26 mouse cellular contexts compared by ENCODE assay signal in genomic region chr13:84366017-84366416, GRCm38 (mm10).
A peak's percentile ranks its signal among the peaks of the same experiment; 100 is the strongest.
DNase-seq lines count a peak whose midpoint lies in the region; ATAC-seq and TF ChIP-seq lines count a peak whose summit lies in the region.
"Had no signal": no experiment of that assay in that cellular context is flagged by ENCODE, and none has a peak within 500 bp of the region (broad histone marks: within the 10 kb centered on the region; RNA-seq: fewer than 3 reads in every experiment).

No protein-coding gene starts in this region.

- in situ Hi-C loops in ES-E14 (cut with MboI; ENCODE audit: low sequenced_read_pairs in 2 of 2, unreplicated experiment in 2 of 2) = no loop called here

- no peaks in the 10 kb centered on the region for H3K4me1 ChIP-seq in ES-E14 (ENCODE audit: control insufficient read depth in 2 of 2, insufficient read depth in 2 of 2, low read length in 2 of 2, poor library complexity in 1 of 2)
- H3K4me1 ChIP-seq in hindbrain, embryonic 14.5 days (replicated peaks; ENCODE audit: control insufficient read depth, insufficient read depth, low read length) = no peaks in the 10 kb centered on the region
- no peaks in the 10 kb centered on the region for H3K4me1 ChIP-seq in kidney, embryonic 14.5 days (ENCODE audit: control insufficient read depth, insufficient read depth, low read length)

- no peak overlapping the region for H3K4me2 ChIP-seq in hindbrain, embryonic 14.5 days (replicated peaks)
- no peak overlapping the region for H3K4me2 ChIP-seq in kidney, embryonic 14.5 days (replicated peaks; ENCODE audit: low read depth, low read length)

- DNase-seq in ES-CJ7 (ENCODE audit: low read depth, low spot score) (peak; percentile 65), ES-E14 (ENCODE audit: low read depth, low spot score) (peak; percentile 46), R1 (ENCODE audit: low read depth, low spot score) (peak; percentile 91), ZHBTc4 (ENCODE audit: low read depth, low spot score) (peak; percentile 80)
- DNase-seq in hindbrain, embryonic 14.5 days (ENCODE audit: low spot score) = no peak
- no peak for DNase-seq in gastrocnemius, adult 18-20 months (ENCODE audit: low spot score)
- no peak for DNase-seq in urinary bladder, postnatal 36 days (ENCODE audit: low spot score in 2 of 2)
- DNase-seq: adrenal gland, adult 2 months; adrenal gland, adult 8-10 months; adrenal gland, postnatal 10 days; adrenal gland, postnatal 14 days; adrenal gland, postnatal 25 days; adrenal gland, postnatal 36 days; B cell, adult 2 months; cerebellum, adult 11 months; cerebellum, adult 11-12 months; cerebellum, adult 18-20 months; cerebellum, adult 2 months; cerebellum, adult 8-10 months; cerebellum, adult 9-10 months had no signal

- H3K4me3 ChIP-seq in ES-E14 (ENCODE audit: insufficient read depth in 1 of 2, low read depth in 1 of 2, low read length in 2 of 2, poor library complexity in 1 of 2, severe bottlenecking in 1 of 2) = no peak overlapping the region
- H3K4me3 ChIP-seq in hindbrain, embryonic 14.5 days (replicated peaks; ENCODE audit: low read length) = no peak overlapping the region
- no peak overlapping the region for H3K4me3 ChIP-seq in kidney, embryonic 14.5 days (ENCODE audit: low read length)

- H3K9ac ChIP-seq in ES-E14 (ENCODE audit: insufficient read depth, low read depth, low read length, poor library complexity, severe bottlenecking) = no peak overlapping the region
- no peak overlapping the region for H3K9ac ChIP-seq in hindbrain, embryonic 14.5 days
- no peak overlapping the region for H3K9ac ChIP-seq in kidney, embryonic 14.5 days (ENCODE audit: low read depth, low read length)

- H3K27me3 ChIP-seq in hindbrain, embryonic 14.5 days (ENCODE audit: control insufficient read depth, insufficient read depth, low read length) = no peaks in the 10 kb centered on the region
- H3K27me3 ChIP-seq in kidney, embryonic 14.5 days (ENCODE audit: control insufficient read depth, insufficient read depth, low read length) = no peaks in the 10 kb centered on the region
- H3K27me3 ChIP-seq: CH12.LX had no signal

- no peaks in the 10 kb centered on the region for H3K36me3 ChIP-seq in ES-E14 (ENCODE audit: control insufficient read depth, insufficient read depth, low read length, poor library complexity, severe bottlenecking)
- no peaks in the 10 kb centered on the region for H3K36me3 ChIP-seq in hindbrain, embryonic 14.5 days (replicated peaks; ENCODE audit: control insufficient read depth, insufficient read depth)
- H3K36me3 ChIP-seq in kidney, embryonic 14.5 days (ENCODE audit: control insufficient read depth, insufficient read depth, low read length) = no peaks in the 10 kb centered on the region
- H3K36me3 ChIP-seq: G1E had no signal

- ATAC-seq in hindbrain, embryonic 14.5 days (ENCODE audit: low FRiP score) = no peak
- no peak for ATAC-seq in kidney, embryonic 14.5 days (ENCODE audit: low FRiP score, low TSS enrichment)
- ATAC-seq: activated CD4-positive, CD25-positive, alpha-beta regulatory T cell, adult 4 months; CD4-positive, CD25-positive, alpha-beta regulatory T cell, adult 4 months; Patski had no signal

- no peaks in the 10 kb centered on the region for H3K9me3 ChIP-seq in ES-E14 (ENCODE audit: control insufficient read depth, insufficient read depth, low read depth, low read length)
- H3K9me3 ChIP-seq in hindbrain, embryonic 14.5 days (ENCODE audit: control insufficient read depth, low read length) = peaks cover 8% of the 10 kb centered on the region
- no peaks in the 10 kb centered on the region for H3K9me3 ChIP-seq in kidney, embryonic 14.5 days (ENCODE audit: control insufficient read depth, low read length)
- H3K9me3 ChIP-seq: G1E had no signal

- H3K27ac ChIP-seq in ES-E14 (ENCODE audit: insufficient read depth, low read depth, low read length, poor library complexity, severe bottlenecking) = no peak overlapping the region
- H3K27ac ChIP-seq in hindbrain, embryonic 14.5 days = no peak overlapping the region
- no peak overlapping the region for H3K27ac ChIP-seq in kidney, embryonic 14.5 days (ENCODE audit: low read depth, low read length)

TF ChIP-seq in ES-E14, 5 proteins besides CTCF, POLR2A, EP300 and RAD21:
- no peak for TF ChIP-seq CHD2 (IDR thresholded peaks at IDR 0.05; ENCODE audit: low read depth, low read length)
- TF ChIP-seq MAFK (IDR thresholded peaks at IDR 0.05; ENCODE audit: insufficient read depth, low read depth, low read length) = peak; percentile 80

Comparison
In these comparisons a context has a peak if more than half of its experiments do, and no peak if none do; other contexts are left out.
1. DNase-seq: peak in ES-CJ7 (single experiment), ES-E14 (single experiment), R1 (single experiment) and ZHBTc4 (single experiment); none in hindbrain, embryonic 14.5 days (single experiment), gastrocnemius, adult 18-20 months (single experiment) and urinary bladder, postnatal 36 days (0 of 2).